Mouse (Mus musculus): ENCODE measurements at regions not wholly inside any gene's neighbourhood (a gene's known extent, or its start where the extent isn't known, plus 50 kb on each side); places are given as distances from the start of the nearest gene placed in this dataset.

- Histone ChIP-seq H3K27me3 (ENCODE audit: control insufficient read depth, insufficient read depth, low read length) (no peaks in the 10 kb centered on the region), H3K36me3 (ENCODE audit: control insufficient read depth, insufficient read depth, low read length) (no peaks in the 10 kb centered on the region), H3K4me2 (replicated peaks; ENCODE audit: low read depth) (no peak overlapping the region), H3K9ac (ENCODE audit: low read length) (no peak overlapping the region), H3K4me3 (ENCODE audit: low read depth, low read length) (no peak overlapping the region), H3K27ac (replicated peaks) (no peak overlapping the region), H3K9me3 (ENCODE audit: control insufficient read depth, low read length) (no peaks in the 10 kb centered on the region), H3K4me1 (replicated peaks; ENCODE audit: control insufficient read depth, insufficient read depth) (no peaks in the 10 kb centered on the region)
- DNase-seq (ENCODE audit: low spot score): no peak
- no peak for ATAC-seq (ENCODE audit: low FRiP score, low TSS enrichment)
- TF ChIP-seq EP300 (optimal IDR thresholded peaks at IDR 0.05): no peak
- no peak for TF ChIP-seq CTCF (IDR thresholded peaks at IDR 0.05; ENCODE audit: low read depth)
- 68% methylated on average over 15 of the region's 15 CpGs for WGBS
Observed at GRCm38 (mm10) chr2:163151016-163151415, 51.9 kb upstream of the Tox2 start.

- no peak overlapping the region for H3K4me2 ChIP-seq (replicated peaks; ENCODE audit: low read depth)
- TF ChIP-seq CTCF (IDR thresholded peaks at IDR 0.05; ENCODE audit: low read depth): no peak
- TF ChIP-seq EP300 (optimal IDR thresholded peaks at IDR 0.05): no peak
- no peak overlapping the region for H3K27ac ChIP-seq (replicated peaks)
- H3K36me3 ChIP-seq (ENCODE audit: control insufficient read depth, insufficient read depth, low read length): no peaks in the 10 kb centered on the region
- 66% methylated on average over 22 of the region's 22 CpGs for WGBS
- no peaks in the 10 kb centered on the region for H3K4me1 ChIP-seq (replicated peaks; ENCODE audit: control insufficient read depth, insufficient read depth)
- H3K4me3 ChIP-seq (ENCODE audit: low read depth, low read length): no peak overlapping the region
- H3K9ac ChIP-seq (ENCODE audit: low read length): no peak overlapping the region
- DNase-seq (ENCODE audit: low spot score): no peak
- no peaks in the 10 kb centered on the region for H3K9me3 ChIP-seq (ENCODE audit: control insufficient read depth, low read length)
- no peak for ATAC-seq (ENCODE audit: low FRiP score, low TSS enrichment)
- H3K27me3 ChIP-seq (ENCODE audit: control insufficient read depth, insufficient read depth, low read length): no peaks in the 10 kb centered on the region
Observed at GRCm38 (mm10) chr2:163152340-163153033, 50.4 kb upstream of the Tox2 start.

Measured in stomach, postnatal 0 days (tissue).